Mouse (Mus musculus): ENCODE data around the gene Adrb1.

DNA sequence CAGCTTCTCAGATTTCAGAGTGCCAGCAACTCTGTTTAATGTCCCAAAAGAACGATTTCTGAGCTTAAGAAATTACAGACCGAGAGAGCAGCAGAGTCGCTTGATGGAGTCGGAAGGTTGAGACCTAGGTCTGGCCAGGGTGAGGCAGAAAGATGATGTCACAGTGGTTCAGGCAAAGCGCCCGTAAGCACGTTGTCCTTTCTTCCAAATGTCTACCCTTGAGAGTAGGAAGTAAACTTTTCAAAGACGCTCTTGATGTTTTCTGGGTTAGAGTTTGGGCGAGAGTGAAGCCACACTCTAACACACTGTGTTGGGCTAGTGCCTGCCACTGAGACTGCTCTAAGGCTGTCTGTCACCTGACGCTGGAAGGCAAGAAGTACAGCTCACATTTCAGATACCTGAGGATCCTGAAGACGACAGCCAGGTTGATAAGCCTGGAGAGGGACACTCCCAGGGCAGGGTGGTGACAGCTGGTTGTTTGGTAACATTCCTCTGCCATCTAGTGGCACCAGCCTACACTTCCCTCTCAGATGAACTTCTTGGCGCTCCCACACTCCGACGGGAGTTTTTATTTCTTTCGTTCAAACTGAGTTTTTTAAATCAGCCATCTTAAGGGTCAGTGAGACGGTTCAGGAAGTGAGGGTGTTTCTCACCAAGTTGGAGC, 54.9 kb downstream of the Adrb1 start:
- TF ChIP-seq CTCF (IDR thresholded peaks at IDR 0.05; ENCODE audit: insufficient read depth, low read length), result peak; percentile 93
- no peak for TF ChIP-seq POLR2A (IDR thresholded peaks at IDR 0.05; ENCODE audit: borderline replicate concordance, extremely low read depth, low read depth, low read length)

Measured in lung, adult 2 months (tissue).